Mouse (Mus musculus): ENCODE results near the gene Txnrd1. TPM values are rescaled to one million over a fixed set of nuclear protein-coding genes. Genes with fewer than 3 reads are reported as not detected.

The Txnrd1 gene
- polyA plus RNA-seq, 1 experiment, result 62.1 TPM

GRCm38 (mm10) chr10:82897936-82898335 is 64.2 kb downstream of the Txnrd1 start:
- Histone ChIP-seq H3K36me3 (ENCODE audit: control insufficient read depth, insufficient read depth, low read length) (0 out of 2 replicates have a peak, but pooled peaks cover 1% of the 10 kb centered on the region), H3K27me3 (replicated peaks; ENCODE audit: control insufficient read depth, insufficient read depth, low read length) (no peaks in the 10 kb centered on the region), H3K4me1 (ENCODE audit: control insufficient read depth, insufficient read depth, low read length) (no peaks in the 10 kb centered on the region), H3K4me3 (ENCODE audit: insufficient read depth, low read depth, low read length) (no peak overlapping the region), H3K27ac (ENCODE audit: insufficient read depth, low read depth, low read length) (no peak overlapping the region)
- DNase-seq, result no peak
- no peak for TF ChIP-seq POLR2A (IDR thresholded peaks at IDR 0.05; ENCODE audit: low read depth, low read length)
- no peak for TF ChIP-seq CTCF (conservative IDR thresholded peaks at IDR 0.05; ENCODE audit: insufficient read depth, insufficient read length, low read depth, low read length)
- WGBS, result 91% methylated on average over 13 of the region's 13 CpGs

DNA sequence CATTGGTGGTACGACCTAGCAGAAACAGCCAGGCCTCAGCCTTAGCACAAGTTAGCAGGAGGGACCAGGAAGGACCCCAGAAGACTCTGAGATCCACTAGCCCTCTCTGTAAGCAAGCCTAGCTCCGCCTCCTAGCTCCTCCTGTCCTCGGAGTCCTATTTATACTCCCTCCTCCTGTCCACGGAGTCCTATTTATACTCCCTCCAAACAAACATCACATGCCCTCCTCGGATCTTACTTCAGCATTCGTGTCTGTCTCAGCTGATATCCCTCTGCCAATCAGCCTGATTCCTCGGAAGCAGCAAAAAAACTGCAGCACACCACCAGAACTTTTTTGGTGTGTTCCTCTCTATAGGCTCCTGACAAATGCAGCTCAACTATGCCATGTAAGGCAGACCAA is 65.1 kb downstream of the Txnrd1 start:
- Histone ChIP-seq H3K4me3 (ENCODE audit: insufficient read depth, low read depth, low read length) (no peak overlapping the region), H3K4me1 (ENCODE audit: control insufficient read depth, insufficient read depth, low read length) (no peaks in the 10 kb centered on the region), H3K36me3 (ENCODE audit: control insufficient read depth, insufficient read depth, low read length) (0 out of 2 replicates have a peak, but pooled peaks cover 1% of the 10 kb centered on the region), H3K27me3 (replicated peaks; ENCODE audit: control insufficient read depth, insufficient read depth, low read length) (no peaks in the 10 kb centered on the region), H3K27ac (ENCODE audit: insufficient read depth, low read depth, low read length) (no peak overlapping the region)
- 50% methylated on average over 7 of the region's 7 CpGs for WGBS
- no peak for DNase-seq
- TF ChIP-seq CTCF (conservative IDR thresholded peaks at IDR 0.05; ENCODE audit: insufficient read depth, insufficient read length, low read depth, low read length), result no peak
- TF ChIP-seq POLR2A (IDR thresholded peaks at IDR 0.05; ENCODE audit: low read depth, low read length), result no peak

- TF ChIP-seq POLR2A (IDR thresholded peaks at IDR 0.05; ENCODE audit: low read depth, low read length) (no peak), CTCF (conservative IDR thresholded peaks at IDR 0.05; ENCODE audit: insufficient read depth, insufficient read length, low read depth, low read length) (no peak)
- H3K4me3 ChIP-seq (ENCODE audit: insufficient read depth, low read depth, low read length), result 0 out of 2 replicates have a peak overlapping the region, but pooled peaks have one; percentile 4
These were observed 66.2 kb downstream of the Txnrd1 start for GRCm38 (mm10) chr10:82899810-82900421.

DNA sequence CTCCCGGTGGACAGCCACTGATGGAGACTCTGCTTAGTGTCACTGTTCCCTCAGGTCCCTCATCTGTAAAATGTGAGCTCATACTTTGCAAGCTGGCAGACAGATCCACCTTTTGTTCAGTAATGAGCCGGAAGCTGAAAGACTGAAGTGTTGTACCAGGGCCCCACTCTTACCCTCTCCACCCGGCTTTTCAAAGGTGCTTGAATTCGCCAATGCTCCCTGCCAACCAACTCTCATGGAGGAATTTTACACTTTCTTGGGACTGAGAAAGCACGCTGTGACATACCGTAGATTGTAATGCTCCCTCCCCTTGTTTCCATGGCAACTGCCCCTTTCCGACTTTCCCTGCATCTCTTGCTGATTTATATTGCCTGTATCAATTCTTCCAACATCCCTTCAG is 66.8 kb downstream of the Txnrd1 start:
- H3K27me3 ChIP-seq (replicated peaks; ENCODE audit: control insufficient read depth, insufficient read depth, low read length), result no peaks in the 10 kb centered on the region
- TF ChIP-seq CTCF (conservative IDR thresholded peaks at IDR 0.05; ENCODE audit: insufficient read depth, insufficient read length, low read depth, low read length) (no peak), POLR2A (IDR thresholded peaks at IDR 0.05; ENCODE audit: low read depth, low read length) (no peak)
- H3K36me3 ChIP-seq (ENCODE audit: control insufficient read depth, insufficient read depth, low read length), result 0 out of 2 replicates have a peak, but pooled peaks cover 1% of the 10 kb centered on the region
- 65% methylated on average over 7 of the region's 7 CpGs for WGBS
- H3K27ac ChIP-seq (ENCODE audit: insufficient read depth, low read depth, low read length), result no peak overlapping the region
- H3K4me1 ChIP-seq (ENCODE audit: control insufficient read depth, insufficient read depth, low read length), result no peaks in the 10 kb centered on the region
- no peak overlapping the region for H3K4me3 ChIP-seq (ENCODE audit: insufficient read depth, low read depth, low read length)
- no peak for DNase-seq

More at GRCm38 (mm10) chr10:82899810-82900421, 66.2 kb downstream of the Txnrd1 start:
- H3K27me3 ChIP-seq (replicated peaks; ENCODE audit: control insufficient read depth, insufficient read depth, low read length), result no peaks in the 10 kb centered on the region
- no peaks in the 10 kb centered on the region for H3K4me1 ChIP-seq (ENCODE audit: control insufficient read depth, insufficient read depth, low read length)
- WGBS, result 53% methylated on average over 16 of the region's 16 CpGs
- no peak overlapping the region for H3K27ac ChIP-seq (ENCODE audit: insufficient read depth, low read depth, low read length)
- H3K36me3 ChIP-seq (ENCODE audit: control insufficient read depth, insufficient read depth, low read length), result 0 out of 2 replicates have a peak, but pooled peaks cover 1% of the 10 kb centered on the region
- DNase-seq, result peak; percentile 28

GRCm38 (mm10) chr10:82901436-82901835 is 67.7 kb downstream of the Txnrd1 start:
- TF ChIP-seq CTCF (conservative IDR thresholded peaks at IDR 0.05; ENCODE audit: insufficient read depth, insufficient read length, low read depth, low read length), result peak; percentile 94
- TF ChIP-seq POLR2A (IDR thresholded peaks at IDR 0.05; ENCODE audit: low read depth, low read length), result no peak
- Histone ChIP-seq H3K36me3 (ENCODE audit: control insufficient read depth, insufficient read depth, low read length) (0 out of 2 replicates have a peak, but pooled peaks cover 1% of the 10 kb centered on the region), H3K4me3 (ENCODE audit: insufficient read depth, low read depth, low read length) (no peak overlapping the region), H3K27ac (ENCODE audit: insufficient read depth, low read depth, low read length) (no peak overlapping the region), H3K4me1 (ENCODE audit: control insufficient read depth, insufficient read depth, low read length) (no peaks in the 10 kb centered on the region), H3K27me3 (replicated peaks; ENCODE audit: control insufficient read depth, insufficient read depth, low read length) (no peaks in the 10 kb centered on the region)
- WGBS, result 2% methylated on average over 7 of the region's 7 CpGs
- DNase-seq, result peak; percentile 87

DNA sequence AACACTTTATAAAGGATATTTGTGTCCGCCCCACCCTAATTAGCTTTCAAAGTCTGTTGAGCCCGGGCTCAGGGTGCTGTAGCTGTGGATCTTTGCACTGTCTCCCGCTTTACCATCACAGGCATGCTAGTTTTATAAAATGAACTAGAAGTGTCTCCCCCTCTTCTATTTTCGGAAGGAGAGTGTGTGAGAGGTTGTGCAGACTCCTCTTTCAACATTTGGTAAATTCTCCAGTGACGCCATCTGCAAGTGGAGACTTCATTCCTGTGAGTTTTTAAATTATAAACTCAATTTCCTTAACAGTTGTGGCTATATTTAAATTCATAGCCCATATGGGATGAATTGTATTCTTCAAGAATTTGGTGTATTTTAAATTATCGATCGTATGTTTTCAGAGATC is 74.8 kb downstream of the Txnrd1 start:
- Histone ChIP-seq H3K4me3 (ENCODE audit: insufficient read depth, low read depth, low read length) (no peak overlapping the region), H3K27ac (ENCODE audit: insufficient read depth, low read depth, low read length) (no peak overlapping the region), H3K36me3 (ENCODE audit: control insufficient read depth, insufficient read depth, low read length) (no peaks in the 10 kb centered on the region), H3K4me1 (ENCODE audit: control insufficient read depth, insufficient read depth, low read length) (no peaks in the 10 kb centered on the region), H3K27me3 (replicated peaks; ENCODE audit: control insufficient read depth, insufficient read depth, low read length) (no peaks in the 10 kb centered on the region)
- no peak for DNase-seq
- TF ChIP-seq POLR2A (IDR thresholded peaks at IDR 0.05; ENCODE audit: low read depth, low read length) (no peak), CTCF (conservative IDR thresholded peaks at IDR 0.05; ENCODE audit: insufficient read depth, insufficient read length, low read depth, low read length) (no peak)
- 89% methylated on average over 7 of the region's 7 CpGs for WGBS

DNA sequence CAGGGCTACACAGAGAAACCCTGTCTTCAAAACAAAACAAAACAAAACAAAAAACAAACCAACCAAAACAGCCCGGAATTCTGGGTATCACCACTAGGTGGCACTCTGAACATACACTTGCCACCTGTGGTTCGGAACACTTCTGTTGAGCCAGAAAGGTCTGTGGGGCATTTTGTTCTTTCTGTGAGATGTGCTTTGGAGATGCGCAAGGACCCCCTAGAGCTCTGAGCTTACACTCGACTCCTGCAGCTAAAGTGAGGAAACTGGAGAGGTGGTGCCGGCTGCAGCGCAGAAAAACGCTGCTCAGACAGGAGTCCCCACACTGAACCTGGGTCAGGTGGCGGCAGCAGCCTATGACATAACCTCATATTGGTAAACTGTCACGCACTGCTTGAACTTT is 75.6 kb downstream of the Txnrd1 start:
- 14% methylated on average over 9 of the region's 9 CpGs for WGBS
- TF ChIP-seq CTCF (conservative IDR thresholded peaks at IDR 0.05; ENCODE audit: insufficient read depth, insufficient read length, low read depth, low read length) (peak; percentile 71), POLR2A (IDR thresholded peaks at IDR 0.05; ENCODE audit: low read depth, low read length) (no peak)
- H3K36me3 ChIP-seq (ENCODE audit: control insufficient read depth, insufficient read depth, low read length), result no peaks in the 10 kb centered on the region
- peak; percentile 69 for DNase-seq
- H3K4me1 ChIP-seq (ENCODE audit: control insufficient read depth, insufficient read depth, low read length), result no peaks in the 10 kb centered on the region
- H3K27me3 ChIP-seq (replicated peaks; ENCODE audit: control insufficient read depth, insufficient read depth, low read length), result no peaks in the 10 kb centered on the region
- H3K27ac ChIP-seq (ENCODE audit: insufficient read depth, low read depth, low read length), result no peak overlapping the region
- H3K4me3 ChIP-seq (ENCODE audit: insufficient read depth, low read depth, low read length), result no peak overlapping the region
